Comparison of ENCODE assay signal across 15 mouse cellular contexts in the genomic region with DNA sequence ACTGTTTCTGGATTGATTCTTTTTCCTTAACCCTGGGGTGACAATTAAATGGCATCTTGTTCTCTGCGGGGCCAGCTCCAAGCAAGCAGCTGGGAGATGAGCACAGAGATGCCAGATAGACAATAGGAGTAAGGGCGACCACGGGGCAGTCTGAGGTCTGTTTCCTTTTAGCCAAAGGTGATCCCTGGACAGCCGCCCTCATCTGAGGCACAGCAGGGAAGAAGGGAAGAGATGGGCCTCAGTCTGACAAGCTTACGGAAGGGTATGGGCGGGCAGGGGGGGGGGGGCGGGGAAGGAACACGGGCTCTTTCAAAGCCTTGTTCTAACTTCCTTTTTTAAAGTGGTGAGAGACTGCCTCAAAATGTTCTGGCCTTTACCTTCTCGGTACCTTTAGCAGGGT.
"Had no signal": no experiment of that assay in that cellular context is flagged by ENCODE, and none has a peak within 500 bp of the region (broad histone marks: within the 10 kb centered on the region; RNA-seq: fewer than 3 reads in every experiment).

No protein-coding gene starts in this region.

- H3K4me1 ChIP-seq: limb, embryonic 13.5 days had no signal

- H3K36me3 ChIP-seq: limb, embryonic 13.5 days; midbrain, embryonic 10.5 days; neural tube, embryonic 13.5 days had no signal

- H3K9ac ChIP-seq: limb, embryonic 13.5 days; liver, embryonic 14.5 days; neural tube, embryonic 13.5 days had no signal

- DNase-seq: kidney, adult 8-10 months; kidney, postnatal 25 days; layer of hippocampus, adult 9-11 months; layer of hippocampus, postnatal 36 days; lung, adult 18-20 months; right cerebral cortex, adult 18-20 months; thymus, adult 2 months; thymus, postnatal 25 days had no signal

- H3K9me3 ChIP-seq: limb, embryonic 13.5 days; midbrain, embryonic 10.5 days; neural tube, embryonic 13.5 days had no signal

- H3K27me3 ChIP-seq: limb, embryonic 13.5 days; neural tube, embryonic 13.5 days had no signal

- H3K4me2 ChIP-seq: limb, embryonic 13.5 days; neural tube, embryonic 13.5 days had no signal

- H3K27ac ChIP-seq: limb, embryonic 13.5 days; liver, embryonic 14.5 days; midbrain, embryonic 10.5 days; neural tube, embryonic 13.5 days; stomach, postnatal 0 days had no signal

- ATAC-seq: intestine, embryonic 16.5 days; midbrain, embryonic 16.5 days had no signal

- H3K4me3 ChIP-seq: limb, embryonic 13.5 days; midbrain, embryonic 10.5 days; neural tube, embryonic 13.5 days had no signal
